Mouse (Mus musculus): ENCODE measurements around the gene a. TPM values are rescaled to one million over a fixed set of nuclear protein-coding genes. Genes with fewer than 3 reads are reported as not detected.

a gene
- polyA plus RNA-seq, 1 experiment, result not detected

GRCm38 (mm10) chr2:154926843-154927242 lies 135.6 kb downstream of the a start:
- Histone ChIP-seq H3K4me3 (replicated peaks; ENCODE audit: control insufficient read depth, low read depth, low read length) (no peak overlapping the region), H3K27ac (ENCODE audit: control insufficient read depth, insufficient read depth, low read depth, low read length, poor library complexity) (no peak overlapping the region), H3K4me1 (ENCODE audit: control insufficient read depth, insufficient read depth, low read length) (no peaks in the 10 kb centered on the region)
- 82% methylated on average over 6 of the region's 6 CpGs for WGBS
- no peak for TF ChIP-seq CTCF (IDR thresholded peaks at IDR 0.05; ENCODE audit: control insufficient read depth, insufficient read depth, low read length)

GRCm38 (mm10) chr2:154928298-154928697 lies 137.1 kb downstream of the a start:
- Histone ChIP-seq H3K4me1 (ENCODE audit: control insufficient read depth, insufficient read depth, low read length) (no peaks in the 10 kb centered on the region), H3K4me3 (replicated peaks; ENCODE audit: control insufficient read depth, low read depth, low read length) (no peak overlapping the region), H3K27ac (ENCODE audit: control insufficient read depth, insufficient read depth, low read depth, low read length, poor library complexity) (no peak overlapping the region)
- 85% methylated on average over 2 of the region's 2 CpGs for WGBS
- TF ChIP-seq CTCF (IDR thresholded peaks at IDR 0.05; ENCODE audit: control insufficient read depth, insufficient read depth, low read length) (no peak), POLR2A (IDR thresholded peaks at IDR 0.05; ENCODE audit: borderline replicate concordance, control insufficient read depth, low read depth, low read length) (no peak)

- Histone ChIP-seq H3K4me1 (ENCODE audit: control insufficient read depth, insufficient read depth, low read length) (no peaks in the 10 kb centered on the region), H3K4me3 (replicated peaks; ENCODE audit: control insufficient read depth, low read depth, low read length) (no peak overlapping the region), H3K27ac (ENCODE audit: control insufficient read depth, insufficient read depth, low read depth, low read length, poor library complexity) (no peak overlapping the region)
- WGBS, result 27% methylated on average over 4 of the region's 4 CpGs
- TF ChIP-seq POLR2A (IDR thresholded peaks at IDR 0.05; ENCODE audit: borderline replicate concordance, control insufficient read depth, low read depth, low read length) (no peak), CTCF (IDR thresholded peaks at IDR 0.05; ENCODE audit: control insufficient read depth, insufficient read depth, low read length) (no peak)
These were observed 142.7 kb downstream of the a start for GRCm38 (mm10) chr2:154933884-154934283.

- WGBS, result 70% methylated on average over 6 of the region's 6 CpGs
- H3K27ac ChIP-seq (ENCODE audit: control insufficient read depth, insufficient read depth, low read depth, low read length, poor library complexity), result no peak overlapping the region
- H3K4me3 ChIP-seq (replicated peaks; ENCODE audit: control insufficient read depth, low read depth, low read length), result no peak overlapping the region
- no peak for TF ChIP-seq POLR2A (IDR thresholded peaks at IDR 0.05; ENCODE audit: borderline replicate concordance, control insufficient read depth, low read depth, low read length)
- no peak for TF ChIP-seq CTCF (IDR thresholded peaks at IDR 0.05; ENCODE audit: control insufficient read depth, insufficient read depth, low read length)
- H3K4me1 ChIP-seq (ENCODE audit: control insufficient read depth, insufficient read depth, low read length), result no peaks in the 10 kb centered on the region
These were observed 144.9 kb downstream of the a start for GRCm38 (mm10) chr2:154936106-154936505.

- no peak overlapping the region for H3K27ac ChIP-seq (ENCODE audit: control insufficient read depth, insufficient read depth, low read depth, low read length, poor library complexity)
- TF ChIP-seq CTCF (IDR thresholded peaks at IDR 0.05; ENCODE audit: control insufficient read depth, insufficient read depth, low read length), result no peak
- TF ChIP-seq POLR2A (IDR thresholded peaks at IDR 0.05; ENCODE audit: borderline replicate concordance, control insufficient read depth, low read depth, low read length), result no peak
- WGBS, result 62% methylated on average over 11 of the region's 11 CpGs
- no peaks in the 10 kb centered on the region for H3K4me1 ChIP-seq (ENCODE audit: control insufficient read depth, insufficient read depth, low read length)
- H3K4me3 ChIP-seq (replicated peaks; ENCODE audit: control insufficient read depth, low read depth, low read length), result no peak overlapping the region
These were observed 145.4 kb downstream of the a start for GRCm38 (mm10) chr2:154936536-154937155.

GRCm38 (mm10) chr2:154937547-154938390 lies 146.6 kb downstream of the a start:
- H3K4me3 ChIP-seq (replicated peaks; ENCODE audit: control insufficient read depth, low read depth, low read length), result no peak overlapping the region
- TF ChIP-seq POLR2A (IDR thresholded peaks at IDR 0.05; ENCODE audit: borderline replicate concordance, control insufficient read depth, low read depth, low read length) (no peak), CTCF (IDR thresholded peaks at IDR 0.05; ENCODE audit: control insufficient read depth, insufficient read depth, low read length) (no peak)
- no peaks in the 10 kb centered on the region for H3K4me1 ChIP-seq (ENCODE audit: control insufficient read depth, insufficient read depth, low read length)
- no peak overlapping the region for H3K27ac ChIP-seq (ENCODE audit: control insufficient read depth, insufficient read depth, low read depth, low read length, poor library complexity)
- WGBS, result 79% methylated on average over 8 of the region's 8 CpGs

- TF ChIP-seq POLR2A (IDR thresholded peaks at IDR 0.05; ENCODE audit: borderline replicate concordance, control insufficient read depth, low read depth, low read length) (no peak), CTCF (IDR thresholded peaks at IDR 0.05; ENCODE audit: control insufficient read depth, insufficient read depth, low read length) (no peak)
- Histone ChIP-seq H3K4me1 (ENCODE audit: control insufficient read depth, insufficient read depth, low read length) (no peaks in the 10 kb centered on the region), H3K4me3 (replicated peaks; ENCODE audit: control insufficient read depth, low read depth, low read length) (no peak overlapping the region), H3K27ac (ENCODE audit: control insufficient read depth, insufficient read depth, low read depth, low read length, poor library complexity) (no peak overlapping the region)
- WGBS, result 9% methylated on average over 10 of the region's 10 CpGs
These were observed 150.8 kb downstream of the a start for GRCm38 (mm10) chr2:154941952-154942351.

- H3K4me1 ChIP-seq (ENCODE audit: control insufficient read depth, insufficient read depth, low read length), result no peaks in the 10 kb centered on the region
- H3K4me3 ChIP-seq (replicated peaks; ENCODE audit: control insufficient read depth, low read depth, low read length), result no peak overlapping the region
- no peak for TF ChIP-seq CTCF (IDR thresholded peaks at IDR 0.05; ENCODE audit: control insufficient read depth, insufficient read depth, low read length)
- TF ChIP-seq POLR2A (IDR thresholded peaks at IDR 0.05; ENCODE audit: borderline replicate concordance, control insufficient read depth, low read depth, low read length), result no peak
- WGBS, result 74% methylated on average over 11 of the region's 11 CpGs
- H3K27ac ChIP-seq (ENCODE audit: control insufficient read depth, insufficient read depth, low read depth, low read length, poor library complexity), result no peak overlapping the region
These were observed 151.3 kb downstream of the a start for GRCm38 (mm10) chr2:154942546-154942945.

Measured in bone marrow, adult 2 months (tissue).